Mouse (Mus musculus): ENCODE data around the gene Cic. TPM values are rescaled to one million over a fixed set of nuclear protein-coding genes. Genes with fewer than 3 reads are reported as not detected.

Gene Cic
- polyA plus RNA-seq, 1 experiment from 2014 or later, result 46.3 TPM

GRCm38 (mm10) chr7:25232101-25232648, 35.3 kb upstream of the Cic start:
- no peak for ATAC-seq (ENCODE audit: insufficient number of reproducible peaks, low FRiP score, low TSS enrichment, low read depth)
- peaks cover 82% of the 10 kb centered on the region for H3K36me3 ChIP-seq
- H3K27me3 ChIP-seq, result no peaks in the 10 kb centered on the region
- H3K27ac ChIP-seq (replicated peaks), result no peak overlapping the region
- H3K4me2 ChIP-seq (replicated peaks), result no peak overlapping the region
- 49% methylated on average over 5 of the region's 5 CpGs for WGBS
- H3K4me3 ChIP-seq (replicated peaks), result no peak overlapping the region
- H3K9me3 ChIP-seq (replicated peaks), result no peaks in the 10 kb centered on the region
- H3K9ac ChIP-seq, result no peak overlapping the region
- peaks cover 30% of the 10 kb centered on the region for H3K4me1 ChIP-seq

GRCm38 (mm10) chr7:25233061-25233460, 34.4 kb upstream of the Cic start:
- H3K36me3 ChIP-seq, result peaks cover 73% of the 10 kb centered on the region
- H3K4me1 ChIP-seq, result peaks cover 28% of the 10 kb centered on the region
- H3K27me3 ChIP-seq, result no peaks in the 10 kb centered on the region
- WGBS, result 67% methylated on average over 2 of the region's 2 CpGs
- H3K4me2 ChIP-seq (replicated peaks), result no peak overlapping the region
- no peak for ATAC-seq (ENCODE audit: insufficient number of reproducible peaks, low FRiP score, low TSS enrichment, low read depth)
- no peaks in the 10 kb centered on the region for H3K9me3 ChIP-seq (replicated peaks)
- no peak overlapping the region for H3K9ac ChIP-seq
- no peak overlapping the region for H3K27ac ChIP-seq (replicated peaks)
- H3K4me3 ChIP-seq (replicated peaks), result no peak overlapping the region

- Histone ChIP-seq H3K27me3 (no peaks in the 10 kb centered on the region), H3K9ac (no peak overlapping the region), H3K36me3 (peaks cover 48% of the 10 kb centered on the region), H3K4me2 (replicated peaks) (no peak overlapping the region), H3K9me3 (replicated peaks) (no peaks in the 10 kb centered on the region), H3K4me1 (peaks cover 43% of the 10 kb centered on the region), H3K27ac (replicated peaks) (no peak overlapping the region), H3K4me3 (replicated peaks) (no peak overlapping the region)
- ATAC-seq (ENCODE audit: insufficient number of reproducible peaks, low FRiP score, low TSS enrichment, low read depth), result no peak
- WGBS, result 83% methylated on average over 5 of the region's 5 CpGs
These were observed 32.0 kb upstream of the Cic start for GRCm38 (mm10) chr7:25235526-25235925.

- Histone ChIP-seq H3K9me3 (replicated peaks) (no peaks in the 10 kb centered on the region), H3K27ac (replicated peaks) (peak within 1 kb of the TSS; percentile 84), H3K36me3 (peaks cover 43% of the 10 kb centered on the region), H3K4me3 (replicated peaks) (peak within 1 kb of the TSS; percentile 83), H3K9ac (peak within 1 kb of the TSS; percentile 98), H3K27me3 (no peaks in the 10 kb centered on the region), H3K4me2 (replicated peaks) (peak within 1 kb of the TSS; percentile 70), H3K4me1 (peaks cover 52% of the 10 kb centered on the region)
- WGBS, result under 1% methylated on average over 71 of the region's 76 CpGs
- ATAC-seq (ENCODE audit: insufficient number of reproducible peaks, low FRiP score, low TSS enrichment, low read depth), result peak; percentile 91
These were observed 30.1 kb upstream of the Cic start, which contains the start of gene Gsk3a for GRCm38 (mm10) chr7:25237249-25238014. Gsk3a (minus strand) TSS chr7:25237851.

GRCm38 (mm10) chr7:25238015-25238706, 29.3 kb upstream of the Cic start:
- ATAC-seq (ENCODE audit: insufficient number of reproducible peaks, low FRiP score, low TSS enrichment, low read depth), result peak; percentile 94
- Histone ChIP-seq H3K9me3 (replicated peaks) (no peaks in the 10 kb centered on the region), H3K4me2 (replicated peaks) (peak overlapping the region; percentile 70), H3K4me1 (peaks cover 57% of the 10 kb centered on the region), H3K36me3 (peaks cover 43% of the 10 kb centered on the region), H3K27ac (replicated peaks) (peak overlapping the region; percentile 84), H3K27me3 (no peaks in the 10 kb centered on the region), H3K9ac (no peak overlapping the region), H3K4me3 (replicated peaks) (peak overlapping the region; percentile 83)
- WGBS, result under 1% methylated on average over 23 of the region's 23 CpGs

GRCm38 (mm10) chr7:25238829-25239623, 28.5 kb upstream of the Cic start:
- 2% methylated on average over 30 of the region's 30 CpGs for WGBS
- peak; percentile 35 for ATAC-seq (ENCODE audit: insufficient number of reproducible peaks, low FRiP score, low TSS enrichment, low read depth)
- H3K36me3 ChIP-seq, result peaks cover 41% of the 10 kb centered on the region
- peak overlapping the region; percentile 83 for H3K4me3 ChIP-seq (replicated peaks)
- H3K9me3 ChIP-seq (replicated peaks), result no peaks in the 10 kb centered on the region
- H3K4me1 ChIP-seq, result peaks cover 63% of the 10 kb centered on the region
- H3K4me2 ChIP-seq (replicated peaks), result peak overlapping the region; percentile 70
- no peaks in the 10 kb centered on the region for H3K27me3 ChIP-seq
- H3K27ac ChIP-seq (replicated peaks), result peak overlapping the region; percentile 84
- H3K9ac ChIP-seq, result no peak overlapping the region

- Histone ChIP-seq H3K27me3 (no peaks in the 10 kb centered on the region), H3K36me3 (peaks cover 43% of the 10 kb centered on the region), H3K4me3 (replicated peaks) (no peak overlapping the region), H3K27ac (replicated peaks) (peak overlapping the region; percentile 63; the same call in 1 of the 2 replicates), H3K4me1 (peaks cover 67% of the 10 kb centered on the region), H3K9ac (no peak overlapping the region), H3K4me2 (replicated peaks) (no peak overlapping the region), H3K9me3 (replicated peaks) (no peaks in the 10 kb centered on the region)
- no peak for ATAC-seq (ENCODE audit: insufficient number of reproducible peaks, low FRiP score, low TSS enrichment, low read depth)
- 63% methylated on average over 7 of the region's 7 CpGs for WGBS
These were observed 26.9 kb upstream of the Cic start for GRCm38 (mm10) chr7:25240631-25241030.

- 27% methylated on average over 2 of the region's 2 CpGs for WGBS
- H3K4me2 ChIP-seq (replicated peaks), result no peak overlapping the region
- peak overlapping the region; percentile 63; the same call in 1 of the 2 replicates for H3K27ac ChIP-seq (replicated peaks)
- H3K9ac ChIP-seq, result no peak overlapping the region
- no peaks in the 10 kb centered on the region for H3K27me3 ChIP-seq
- no peaks in the 10 kb centered on the region for H3K9me3 ChIP-seq (replicated peaks)
- H3K36me3 ChIP-seq, result peaks cover 47% of the 10 kb centered on the region
- ATAC-seq (ENCODE audit: insufficient number of reproducible peaks, low FRiP score, low TSS enrichment, low read depth), result no peak
- no peak overlapping the region for H3K4me3 ChIP-seq (replicated peaks)
- peaks cover 67% of the 10 kb centered on the region for H3K4me1 ChIP-seq
These were observed 26.4 kb upstream of the Cic start for GRCm38 (mm10) chr7:25241062-25241461.

- no peak overlapping the region for H3K4me3 ChIP-seq (replicated peaks)
- 89% methylated on average over 4 of the region's 4 CpGs for WGBS
- H3K27me3 ChIP-seq, result no peaks in the 10 kb centered on the region
- H3K9ac ChIP-seq, result no peak overlapping the region
- H3K4me1 ChIP-seq, result peaks cover 80% of the 10 kb centered on the region
- peak overlapping the region; percentile 11; the same call in 1 of the 2 replicates for H3K27ac ChIP-seq (replicated peaks)
- ATAC-seq (ENCODE audit: insufficient number of reproducible peaks, low FRiP score, low TSS enrichment, low read depth), result no peak
- H3K4me2 ChIP-seq (replicated peaks), result no peak overlapping the region
- no peaks in the 10 kb centered on the region for H3K9me3 ChIP-seq (replicated peaks)
- peaks cover 49% of the 10 kb centered on the region for H3K36me3 ChIP-seq
These were observed 24.1 kb upstream of the Cic start for GRCm38 (mm10) chr7:25243361-25243760.

GRCm38 (mm10) chr7:25244562-25245369, 22.7 kb upstream of the Cic start:
- Histone ChIP-seq H3K4me1 (peaks cover 72% of the 10 kb centered on the region), H3K4me2 (replicated peaks) (no peak overlapping the region), H3K9ac (no peak overlapping the region), H3K27ac (replicated peaks) (0 out of 2 replicates have a peak overlapping the region, but pooled peaks have one; percentile 22), H3K36me3 (peaks cover 49% of the 10 kb centered on the region), H3K9me3 (replicated peaks) (no peaks in the 10 kb centered on the region), H3K4me3 (replicated peaks) (no peak overlapping the region), H3K27me3 (no peaks in the 10 kb centered on the region)
- 80% methylated on average over 30 of the region's 30 CpGs for WGBS
- ATAC-seq (ENCODE audit: insufficient number of reproducible peaks, low FRiP score, low TSS enrichment, low read depth), result no peak

Data from embryonic facial prominence, embryonic 15.5 days (tissue).